Mouse (Mus musculus): ENCODE results near the gene Eif3a.

Eif3a gene

DNA sequence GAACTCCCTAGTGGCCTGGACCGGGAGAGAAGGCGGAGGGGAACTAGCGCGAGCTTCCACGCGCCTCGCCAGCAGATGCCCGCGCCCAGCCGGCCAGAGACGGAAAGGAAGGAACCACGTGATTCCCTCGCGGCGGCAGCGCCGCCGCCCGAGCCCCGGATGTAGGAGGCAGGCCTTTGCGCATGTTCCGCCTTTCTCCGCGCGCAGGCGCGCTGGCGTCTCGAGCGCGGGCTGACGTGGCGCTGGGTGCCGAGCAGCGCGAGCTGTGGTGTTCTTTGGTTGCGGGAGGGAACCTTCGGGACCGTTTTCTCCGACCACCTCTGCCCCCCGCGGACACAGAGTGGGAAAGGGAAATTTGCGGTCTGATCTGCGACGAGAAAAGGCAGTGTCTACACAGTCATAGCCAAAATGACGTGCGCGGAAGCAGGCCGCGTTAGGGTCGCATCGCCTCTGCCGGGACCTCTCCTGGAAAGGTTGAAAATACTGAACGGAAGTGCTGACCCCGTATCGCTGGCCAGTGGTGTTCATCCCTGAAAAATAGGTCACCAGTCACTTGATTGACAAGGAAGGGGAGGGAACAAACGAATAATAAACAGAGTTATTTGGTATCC, at the start of gene Eif3a:
Gene Eif3a (minus strand): TSS at position 108 of the 611 bp plus-strand sequence.
- in situ Hi-C loops (cut with MseI, MboI), result no loop called here

GRCm38 (mm10) chr19:60837747-60838146, 47.3 kb upstream of the Eif3a start:
- in situ Hi-C loops (cut with MseI, MboI), result no loop called here

- in situ Hi-C loops (cut with MseI, MboI), result no loop called here
These were observed 28.2 kb upstream of the Eif3a start for GRCm38 (mm10) chr19:60818677-60819076.

GRCm38 (mm10) chr19:60813133-60813532, 22.7 kb upstream of the Eif3a start:
- in situ Hi-C loops (cut with MseI, MboI), result no loop called here

GRCm38 (mm10) chr19:60812036-60812389, 21.6 kb upstream of the Eif3a start:
- in situ Hi-C loops (cut with MseI, MboI), result no loop called here

- in situ Hi-C loops (cut with MseI, MboI), result no loop called here
These were observed 20.9 kb upstream of the Eif3a start, which contains the start of gene Fam45a for GRCm38 (mm10) chr19:60811098-60812035. Fam45a (plus strand) TSS chr19:60811585.

DNA sequence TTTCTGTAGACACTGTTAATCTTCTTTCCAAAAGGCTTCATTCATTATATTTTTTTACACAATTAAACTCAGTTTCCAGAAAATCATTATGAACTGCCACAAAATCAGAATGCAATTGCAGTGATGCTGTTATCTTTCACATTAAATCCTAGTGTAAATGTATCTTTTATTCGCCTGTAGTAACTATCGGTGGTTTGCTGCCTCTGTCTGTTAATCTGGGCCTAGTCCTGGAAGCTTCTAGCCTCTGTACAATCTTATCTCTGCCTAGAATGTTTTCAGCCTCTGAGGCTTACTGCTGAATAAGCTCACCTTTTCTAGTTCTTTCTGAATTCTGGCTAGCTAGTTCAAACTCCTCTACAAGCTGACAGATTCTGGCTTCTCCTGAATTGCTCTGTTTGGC, 19.5 kb upstream of the Eif3a start:
- in situ Hi-C loops (cut with MseI, MboI), result no loop called here

DNA sequence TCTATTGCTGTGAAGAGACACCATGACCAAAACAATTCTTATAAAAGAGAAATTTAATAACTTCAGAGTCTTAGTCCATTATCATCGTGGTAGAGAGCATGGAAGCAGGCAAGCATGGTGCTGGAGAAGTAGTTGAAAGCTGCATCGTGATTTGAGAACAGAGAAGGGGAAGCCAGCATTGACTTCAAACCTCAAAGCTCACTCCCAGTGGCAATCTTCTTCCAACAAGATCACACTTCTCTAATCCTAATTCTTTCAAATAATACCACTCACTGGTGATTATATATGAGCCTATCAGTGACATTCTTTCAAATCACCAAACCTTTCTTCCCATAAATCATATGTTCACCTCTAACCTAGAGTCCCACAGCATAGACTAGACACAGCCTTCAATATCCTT, 14.4 kb upstream of the Eif3a start:
- in situ Hi-C loops (cut with MseI, MboI), result no loop called here

GRCm38 (mm10) chr19:60799867-60800569, 9.6 kb upstream of the Eif3a start:
- in situ Hi-C loops (cut with MseI, MboI), result no loop called here

- in situ Hi-C loops (cut with MseI, MboI), result no loop called here
These were observed 7.0 kb upstream of the Eif3a start for GRCm38 (mm10) chr19:60797415-60797814.

DNA sequence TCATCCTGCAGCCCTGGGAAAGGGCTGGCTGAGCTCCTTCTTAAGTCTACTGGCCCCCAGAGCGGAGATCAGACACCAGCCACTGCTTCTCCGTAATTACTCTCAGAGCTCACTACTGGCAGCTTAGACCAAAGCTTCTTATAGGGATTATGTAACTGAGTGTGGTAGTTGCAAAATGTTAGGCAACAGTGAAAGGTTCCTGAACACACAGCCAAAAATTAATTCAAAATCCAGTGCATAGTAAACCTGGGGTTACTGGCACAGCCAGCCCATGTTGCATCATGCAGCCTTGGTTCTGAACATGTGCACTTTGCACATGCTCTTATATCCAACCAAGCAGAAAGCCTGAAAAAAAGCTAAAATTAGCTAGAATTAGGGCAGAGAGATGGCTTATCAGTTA, 4.8 kb upstream of the Eif3a start:
- in situ Hi-C loops (cut with MseI, MboI), result no loop called here

DNA sequence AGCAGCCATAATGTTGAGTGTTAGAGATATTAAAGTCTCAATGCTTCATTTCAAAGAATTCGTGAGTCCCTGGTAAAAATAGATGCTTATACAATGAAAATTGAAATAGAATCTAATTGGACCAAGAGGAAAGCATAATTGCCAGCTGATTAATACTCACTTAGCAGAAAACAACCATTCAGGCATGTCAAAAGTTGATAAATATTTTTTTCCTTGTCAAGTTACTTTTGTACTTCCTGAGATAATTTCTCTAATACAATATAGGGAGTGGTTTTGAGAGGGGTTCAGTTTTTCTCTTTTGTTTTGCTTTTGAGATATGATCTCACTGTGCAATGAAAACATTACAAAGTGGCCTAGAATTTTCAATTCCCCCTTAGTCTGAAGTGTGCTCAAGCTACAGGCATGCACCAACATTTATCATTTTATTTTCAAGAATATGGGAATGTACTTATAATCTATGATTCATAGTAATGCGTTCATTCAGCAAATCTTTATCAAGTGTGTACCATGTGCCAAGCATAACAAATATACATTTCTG, 2.8 kb upstream of the Eif3a start:
- in situ Hi-C loops (cut with MseI, MboI), result no loop called here

DNA sequence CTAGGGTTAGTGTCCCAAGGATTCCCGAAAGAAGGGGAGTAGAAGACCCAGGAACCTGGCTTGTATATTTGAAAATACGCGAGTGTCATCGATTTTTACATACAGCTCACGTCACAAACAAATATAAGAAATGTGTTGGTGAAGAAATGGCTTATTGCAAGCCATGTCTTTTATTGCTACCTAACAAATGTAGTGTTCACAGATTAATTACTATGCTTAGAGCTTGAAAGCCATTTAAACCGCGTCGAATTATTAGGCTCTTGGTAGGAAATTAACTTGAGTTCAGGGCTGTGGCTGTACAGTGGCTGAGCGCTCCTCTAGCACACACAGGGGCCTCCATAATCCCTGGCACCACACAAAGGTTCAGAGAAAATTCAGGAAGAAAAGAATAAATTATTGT, 706 bp upstream of the Eif3a start:
- in situ Hi-C loops (cut with MseI, MboI), result no loop called here

- in situ Hi-C loops (cut with MseI, MboI), result no loop called here
These were observed 445 bp downstream of the Eif3a start for GRCm38 (mm10) chr19:60789919-60790506.

DNA sequence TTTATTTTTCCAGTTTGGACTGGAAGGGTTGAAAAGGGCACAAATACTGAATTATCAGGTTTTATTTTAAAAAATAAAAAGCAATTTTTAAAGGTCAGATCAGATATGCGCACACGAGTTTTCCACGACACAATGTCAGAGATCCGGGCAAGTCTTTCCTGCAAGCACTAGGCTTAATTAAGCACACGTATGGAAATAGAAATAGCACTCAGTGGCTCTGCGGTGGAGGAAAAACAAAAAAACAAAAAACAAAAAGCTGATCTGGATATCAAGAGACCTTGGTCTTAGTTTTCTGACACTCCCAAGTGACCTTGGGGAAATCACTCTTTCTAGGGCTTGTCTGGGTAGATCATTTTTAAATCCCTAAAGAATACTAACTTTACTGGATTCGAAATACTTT, 1.0 kb downstream of the Eif3a start:
- in situ Hi-C loops (cut with MseI, MboI), result no loop called here

- in situ Hi-C loops (cut with MseI, MboI), result no loop called here
These were observed 2.1 kb downstream of the Eif3a start for GRCm38 (mm10) chr19:60788214-60788960.

GRCm38 (mm10) chr19:60787465-60788150, 2.9 kb downstream of the Eif3a start:
- in situ Hi-C loops (cut with MseI, MboI), result no loop called here

- in situ Hi-C loops (cut with MseI, MboI), result no loop called here
These were observed 5.7 kb downstream of the Eif3a start for GRCm38 (mm10) chr19:60784712-60785111.

DNA sequence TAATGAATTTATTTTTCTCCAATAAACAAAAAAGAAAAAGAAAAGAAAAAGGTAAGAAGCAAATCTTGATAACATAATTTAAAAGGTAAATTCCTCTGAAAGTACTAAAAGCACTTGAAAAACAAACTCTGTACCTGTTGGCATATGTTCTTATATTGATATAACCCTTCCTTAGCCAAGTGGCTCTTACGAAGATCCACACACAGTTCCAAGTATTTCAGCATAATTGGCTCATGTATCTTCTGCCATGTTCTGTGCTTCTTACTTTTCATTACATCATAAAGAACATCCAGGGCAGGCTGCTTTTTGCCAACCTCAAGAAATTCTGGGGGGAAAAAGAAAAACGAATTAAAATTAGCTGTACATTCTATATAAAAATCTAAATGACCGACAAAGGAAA, 8.4 kb downstream of the Eif3a start:
- in situ Hi-C loops (cut with MseI, MboI), result no loop called here

DNA sequence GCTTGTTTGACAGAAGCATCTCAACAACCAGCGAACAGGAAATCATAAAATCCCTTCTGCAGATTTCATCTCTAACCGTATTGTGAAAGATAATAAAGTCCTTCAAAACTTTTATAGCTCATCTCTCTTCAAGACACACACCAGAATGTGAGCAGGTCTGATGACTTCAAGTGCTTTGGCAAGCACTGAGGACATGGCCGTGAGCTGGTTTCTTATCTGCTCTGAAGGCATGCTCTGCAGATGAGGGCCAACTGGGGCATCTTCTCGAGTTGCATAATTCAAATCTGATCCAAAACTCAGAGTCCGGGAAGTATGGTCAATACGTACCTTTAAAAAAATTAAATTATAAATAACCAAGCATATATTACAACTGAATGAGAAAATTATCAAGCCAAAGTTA, 17.1 kb downstream of the Eif3a start:
- in situ Hi-C loops (cut with MseI, MboI), result no loop called here

All from mouse trophoblast stem cell (cell line).